Mouse (Mus musculus) heart, embryonic 15.5 days (tissue): Measurements from ENCODE around the gene Ncapd3. TPM values are rescaled to one million over a fixed set of nuclear protein-coding genes. Genes with fewer than 3 reads are reported as not detected.
A peak's percentile ranks its signal among the peaks of the same experiment; 100 is the strongest.

Experiments
- ATAC-seq: fragments of 200-750 bp; cut with Nextera tagmentation; replicated peaks from 2 replicates; pipeline ENCODE4 v1.8.0; 2017; ENCODE audit warnings: low read depth, moderate TSS enrichment; ENCODE audit not compliant: insufficient number of reproducible peaks, insufficient read depth, low FRiP score
- H3K27ac ChIP-seq: fragments of 300-500 bp; sonication (generic); 2 replicates; pipeline ENCODE4 v1.5.1; 2015; ENCODE audit warnings: mild to moderate bottlenecking, inconsistent platforms
- H3K27me3 ChIP-seq: fragments of 300-500 bp; sonication (generic); 2 replicates; pipeline ENCODE4 v1.6.1; 2015; ENCODE audit warnings: inconsistent platforms
- H3K36me3 ChIP-seq: fragments of 300-500 bp; sonication (generic); 2 replicates; pipeline ENCODE4 v1.6.1; 2015; ENCODE audit warnings: mild to moderate bottlenecking, inconsistent platforms
- H3K4me1 ChIP-seq: fragments of 300-500 bp; sonication (generic); replicated peaks from 2 replicates; pipeline ENCODE4 v1.6.1; 2015; ENCODE audit warnings: inconsistent platforms
- H3K4me2 ChIP-seq: fragments of 300-500 bp; sonication (generic); 2 replicates; pipeline ENCODE4 v1.6.1; 2015; ENCODE audit warnings: inconsistent platforms, mild to moderate bottlenecking, moderate library complexity
- H3K4me3 ChIP-seq: fragments of 300-500 bp; sonication (generic); 2 replicates; pipeline ENCODE4 v1.5.1; 2015; ENCODE audit warnings: mild to moderate bottlenecking, inconsistent platforms
- H3K9ac ChIP-seq: fragments of 300-500 bp; sonication (generic); 2 replicates; pipeline ENCODE4 v1.6.1; 2015; ENCODE audit warnings: mild to moderate bottlenecking, inconsistent platforms
- H3K9me3 ChIP-seq: fragments of 300-500 bp; sonication (generic); replicated peaks from 2 replicates; pipeline ENCODE4 v1.6.1; 2016; ENCODE audit warnings: inconsistent platforms
- WGBS: fragments of 180-500 bp; shearing (Covaris S2); methylation state at CpG from one replicate; pipeline ENCODE4 v1.1.7; 2015; ENCODE audit warnings: mixed read lengths; 5-methylcytosine and 5-hydroxymethylcytosine counted together
- polyA plus RNA-seq: library from polyadenylated mRNA; unstranded; fragments of >200 nt; fragmentation: Nextera tagmentation; extraction: Ambion mirVana; gene quantifications from 2 replicates; pipeline ENCODE4 v1.2.1, GENCODE M21; 2015

Ncapd3 gene
- 16.7 and 20.1 TPM in 2 replicates for polyA plus RNA-seq

DNA sequence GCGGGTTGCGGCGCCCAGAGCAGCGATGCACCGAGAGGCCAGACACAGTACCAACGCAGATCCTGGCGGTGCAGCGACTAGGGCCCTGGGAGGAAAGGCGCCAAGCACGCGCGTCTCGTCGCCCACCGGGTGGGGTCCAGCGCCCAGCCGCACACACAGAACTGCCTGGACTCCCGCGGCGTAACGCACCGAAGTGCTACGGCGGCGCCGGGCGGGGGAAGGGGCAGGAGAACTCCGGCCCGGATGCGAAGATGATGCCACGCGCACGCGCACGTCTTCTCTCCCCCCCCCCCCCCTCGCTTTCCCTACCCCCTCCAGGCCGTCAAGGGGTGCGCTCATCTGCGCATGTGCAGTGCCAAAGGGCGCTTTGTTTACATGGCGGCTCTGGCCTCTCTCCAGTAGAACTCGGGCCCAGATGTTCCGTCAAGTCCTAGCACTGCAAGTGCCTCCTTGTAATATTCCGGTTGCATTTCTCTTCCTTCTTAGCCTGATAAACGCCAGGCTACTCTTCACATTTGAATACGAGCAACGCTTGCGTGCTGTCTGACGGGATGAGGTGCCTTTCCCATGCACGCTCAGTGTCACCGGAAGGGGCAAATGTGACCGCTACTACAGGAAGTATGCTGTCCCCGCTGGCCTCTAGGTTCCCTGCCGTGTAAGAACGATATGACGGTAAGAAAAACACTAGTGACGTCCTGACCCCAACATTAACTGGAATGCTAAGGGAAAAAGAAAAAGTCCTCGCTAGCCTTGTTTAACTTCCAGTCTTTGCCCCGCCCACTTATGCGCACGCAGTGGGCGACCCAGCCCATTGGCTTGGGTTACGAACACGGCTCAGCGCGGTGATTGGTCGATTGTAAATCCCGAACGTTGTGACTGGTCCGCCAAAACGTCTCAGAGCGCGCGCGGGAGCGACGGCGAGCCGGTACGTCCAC is at the start of gene Ncapd3, which contains the start of gene Vps26b:
TSS of gene Ncapd3 (plus strand) at position 348 of the 935 bp plus-strand sequence.
TSS of gene Vps26b (minus strand) at position 238 of the 935 bp plus-strand sequence.
- H3K4me2 ChIP-seq = peak within 1 kb of the TSS; percentile 93
- no peaks in the 10 kb centered on the region for H3K9me3 ChIP-seq
- H3K36me3 ChIP-seq = no peaks in the 10 kb centered on the region
- peak; percentile 95 for ATAC-seq
- peak within 1 kb of the TSS; percentile 97 for H3K9ac ChIP-seq
- peaks cover 44% of the 10 kb centered on the region for H3K4me1 ChIP-seq
- WGBS = under 1% methylated on average over 79 of the region's 80 CpGs
- H3K4me3 ChIP-seq = peak within 1 kb of the TSS; percentile 100
- no peaks in the 10 kb centered on the region for H3K27me3 ChIP-seq
- H3K27ac ChIP-seq = peak within 1 kb of the TSS; percentile 94

DNA sequence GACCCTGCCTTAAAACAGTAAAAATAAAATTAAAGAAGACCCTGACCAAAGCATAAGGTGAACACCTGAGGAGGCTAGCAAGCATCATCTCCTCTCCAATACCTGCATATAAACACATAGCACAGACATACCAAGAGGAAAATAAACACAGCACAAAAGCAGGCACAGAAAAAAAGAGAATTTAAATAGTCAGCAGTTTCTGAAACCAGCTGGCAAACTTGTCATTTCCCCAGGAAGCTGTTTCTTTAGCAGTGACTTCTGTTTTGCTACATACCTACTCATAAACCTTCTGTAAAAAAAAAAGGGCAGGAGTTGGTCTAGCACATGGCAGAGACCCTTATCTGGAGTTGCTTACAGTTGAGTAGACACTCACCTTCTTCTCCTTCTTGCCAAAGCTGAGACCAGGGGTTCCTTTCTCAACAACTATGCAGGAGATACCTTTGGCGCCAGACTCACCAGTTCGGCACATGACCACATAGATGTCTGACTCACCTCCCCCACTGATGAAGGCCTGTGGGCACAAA is 44.8 kb upstream of the Ncapd3 start:
- Histone ChIP-seq H3K9ac (no peak overlapping the region), H3K27ac (no peak overlapping the region), H3K4me1 (no peaks in the 10 kb centered on the region), H3K9me3 (no peaks in the 10 kb centered on the region), H3K36me3 (peaks cover 52% of the 10 kb centered on the region), H3K4me3 (no peak overlapping the region), H3K27me3 (no peaks in the 10 kb centered on the region), H3K4me2 (no peak overlapping the region)
- no peak for ATAC-seq
- WGBS = 94% methylated on average over 2 of the region's 2 CpGs

DNA sequence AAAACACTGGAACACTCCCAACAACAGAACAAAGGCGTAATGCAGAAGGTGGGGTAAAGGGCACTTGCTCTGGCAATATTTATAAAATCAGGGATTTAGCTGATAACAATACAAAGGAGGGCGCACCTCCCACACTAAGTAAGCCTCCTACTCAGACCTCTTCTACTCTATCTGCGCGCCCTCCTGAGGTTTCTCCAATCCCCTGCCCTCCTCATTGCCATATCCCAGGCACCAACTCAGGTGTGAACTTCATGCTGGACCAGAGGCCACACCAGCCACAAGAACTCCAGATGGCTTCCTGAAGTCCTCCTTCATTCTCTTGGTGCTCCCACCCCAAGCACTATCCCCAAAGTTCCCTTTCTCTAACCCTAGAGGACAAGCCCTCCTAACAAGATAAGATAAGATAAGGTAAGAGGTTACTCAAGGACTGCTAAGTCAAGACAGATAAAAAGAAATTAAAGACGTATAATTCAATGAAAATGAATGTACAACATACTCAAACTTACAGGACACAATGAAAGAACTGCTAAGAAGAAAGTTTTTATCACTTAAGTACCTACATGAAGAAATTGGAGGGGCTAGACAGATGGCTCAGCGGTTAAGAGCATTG is 44.2 kb upstream of the Ncapd3 start:
- Histone ChIP-seq H3K4me1 (no peaks in the 10 kb centered on the region), H3K27ac (no peak overlapping the region), H3K9ac (no peak overlapping the region), H3K36me3 (peaks cover 51% of the 10 kb centered on the region), H3K4me3 (no peak overlapping the region), H3K4me2 (no peak overlapping the region), H3K27me3 (no peaks in the 10 kb centered on the region), H3K9me3 (no peaks in the 10 kb centered on the region)
- ATAC-seq = no peak
- 85% methylated on average over 6 of the region's 6 CpGs for WGBS

DNA sequence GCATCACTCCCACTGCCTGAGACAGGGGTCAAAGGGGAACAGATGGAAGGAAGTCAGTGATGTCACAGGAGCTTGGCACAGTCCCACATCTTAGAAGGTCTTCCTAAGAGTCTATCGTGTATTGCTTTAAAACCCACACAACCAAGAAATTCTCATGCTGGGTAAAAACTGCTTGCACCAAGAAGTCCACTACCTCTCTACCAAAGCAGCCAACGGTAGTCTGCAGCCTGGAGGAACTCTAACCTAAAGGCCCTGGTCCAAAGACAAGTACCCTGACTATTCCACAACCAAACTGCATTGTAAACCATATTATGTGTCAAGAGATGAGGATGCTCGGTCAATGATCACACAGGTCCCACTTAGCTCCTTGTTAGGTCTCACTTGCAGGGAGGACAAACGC is 39.8 kb upstream of the Ncapd3 start:
- H3K9ac ChIP-seq = no peak overlapping the region
- WGBS = 85% methylated on average over 4 of the region's 4 CpGs
- no peak overlapping the region for H3K4me2 ChIP-seq
- no peak overlapping the region for H3K27ac ChIP-seq
- no peaks in the 10 kb centered on the region for H3K27me3 ChIP-seq
- H3K9me3 ChIP-seq = no peaks in the 10 kb centered on the region
- H3K4me3 ChIP-seq = no peak overlapping the region
- no peak for ATAC-seq
- H3K36me3 ChIP-seq = peaks cover 48% of the 10 kb centered on the region
- no peaks in the 10 kb centered on the region for H3K4me1 ChIP-seq

DNA sequence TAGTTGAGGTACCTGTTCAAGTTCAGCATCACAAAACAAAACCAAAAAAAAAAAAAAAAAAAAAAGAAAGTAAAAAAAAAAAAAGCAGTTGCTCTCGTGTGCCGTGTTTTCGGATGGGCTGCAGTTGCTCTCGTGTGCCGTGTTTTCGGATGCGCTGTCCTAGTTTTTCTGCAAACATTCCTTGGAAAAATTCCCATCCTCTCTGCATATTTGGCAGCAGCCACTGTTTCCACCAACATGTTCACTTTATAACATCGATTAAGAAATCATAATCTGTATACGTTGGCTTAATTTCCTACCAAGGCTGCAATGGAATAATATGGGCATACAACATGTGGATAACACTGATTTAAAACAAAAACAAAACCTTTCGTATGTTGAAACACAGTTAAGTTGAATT is 36.9 kb upstream of the Ncapd3 start:
- H3K4me3 ChIP-seq = no peak overlapping the region
- 92% methylated on average over 10 of the region's 10 CpGs for WGBS
- H3K27ac ChIP-seq = no peak overlapping the region
- H3K9ac ChIP-seq = no peak overlapping the region
- ATAC-seq = no peak
- no peaks in the 10 kb centered on the region for H3K9me3 ChIP-seq
- peaks cover 35% of the 10 kb centered on the region for H3K36me3 ChIP-seq
- H3K27me3 ChIP-seq = no peaks in the 10 kb centered on the region
- H3K4me1 ChIP-seq = peaks cover 2% of the 10 kb centered on the region
- H3K4me2 ChIP-seq = no peak overlapping the region

DNA sequence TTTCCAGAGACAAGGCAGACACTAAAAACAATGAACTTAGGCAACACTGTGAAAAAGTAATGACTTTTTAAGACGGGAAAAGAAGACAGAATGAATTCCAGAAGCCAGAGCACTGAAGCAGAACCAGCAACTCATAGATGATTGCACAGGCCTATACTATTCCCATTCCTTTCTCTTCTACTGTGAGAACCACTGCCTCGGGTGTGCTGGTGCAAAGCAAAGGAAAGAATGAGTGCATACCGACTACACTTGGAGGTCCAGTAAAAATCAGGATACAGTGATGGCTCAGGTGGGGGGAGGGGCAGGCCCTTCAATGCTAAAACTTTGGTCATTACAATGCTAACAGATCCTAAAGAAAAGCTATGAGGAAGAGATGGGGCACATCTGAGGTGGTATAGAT is 36.1 kb upstream of the Ncapd3 start:
- Histone ChIP-seq H3K27me3 (no peaks in the 10 kb centered on the region), H3K27ac (no peak overlapping the region), H3K9me3 (no peaks in the 10 kb centered on the region), H3K4me1 (peaks cover 4% of the 10 kb centered on the region), H3K36me3 (peaks cover 29% of the 10 kb centered on the region), H3K4me3 (no peak overlapping the region), H3K9ac (no peak overlapping the region), H3K4me2 (no peak overlapping the region)
- no peak for ATAC-seq
- WGBS = 76% methylated on average over 3 of the region's 3 CpGs

DNA sequence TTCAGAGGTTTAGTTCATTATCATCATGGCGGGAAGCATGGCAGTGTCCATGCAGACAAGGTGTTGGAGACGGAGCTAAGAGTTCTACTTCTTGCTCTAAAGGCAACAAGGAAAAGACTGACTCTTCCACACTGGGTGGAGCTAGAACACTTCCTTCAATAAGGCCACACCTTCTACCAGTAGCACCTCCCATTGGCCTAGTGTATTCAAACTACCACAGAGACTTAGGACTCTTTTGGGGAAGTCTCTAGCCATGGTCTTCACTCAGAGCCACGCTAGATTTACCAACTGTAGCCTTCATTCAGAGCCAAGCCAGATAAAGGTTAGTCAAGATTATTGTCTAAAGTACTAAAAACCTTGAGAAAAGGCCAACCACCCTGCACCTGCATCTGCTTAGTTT is 32.9 kb upstream of the Ncapd3 start:
- 88% methylated on average over 3 of the region's 3 CpGs for WGBS
- H3K4me2 ChIP-seq = no peak overlapping the region
- ATAC-seq = no peak

DNA sequence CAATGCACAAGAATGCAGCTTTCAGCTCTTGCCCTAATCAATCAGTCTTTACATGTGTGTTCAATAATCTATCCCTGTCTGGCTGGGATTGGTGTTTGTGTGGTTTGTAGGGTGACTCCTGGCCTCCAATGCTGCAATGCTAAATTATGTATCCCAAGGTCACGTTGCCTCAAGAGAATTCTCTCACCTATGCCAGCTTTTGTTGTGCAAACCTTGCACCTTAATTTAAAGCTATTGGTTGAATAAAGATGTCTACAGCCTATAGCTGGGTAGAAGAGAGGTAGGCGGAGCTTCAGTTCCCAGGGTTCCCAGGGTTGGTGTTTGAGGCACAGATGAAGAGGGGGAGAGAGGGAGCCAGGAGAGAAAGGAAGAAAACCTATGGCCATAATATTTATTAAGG is 32.5 kb upstream of the Ncapd3 start:
- no peak overlapping the region for H3K4me3 ChIP-seq
- no peaks in the 10 kb centered on the region for H3K9me3 ChIP-seq
- WGBS = 93% methylated on average over 2 of the region's 2 CpGs
- no peaks in the 10 kb centered on the region for H3K27me3 ChIP-seq
- H3K4me1 ChIP-seq = peaks cover 11% of the 10 kb centered on the region
- H3K27ac ChIP-seq = no peak overlapping the region
- H3K36me3 ChIP-seq = no peaks in the 10 kb centered on the region
- no peak for ATAC-seq
- H3K4me2 ChIP-seq = no peak overlapping the region
- no peak overlapping the region for H3K9ac ChIP-seq

More for the DNA sequence above, 32.9 kb upstream of the Ncapd3 start:
- no peak overlapping the region for H3K9ac ChIP-seq
- peaks cover under 1% of the 10 kb centered on the region; the same call in 1 of the 2 replicates for H3K36me3 ChIP-seq
- peaks cover 11% of the 10 kb centered on the region for H3K4me1 ChIP-seq
- H3K27ac ChIP-seq = no peak overlapping the region
- no peaks in the 10 kb centered on the region for H3K27me3 ChIP-seq
- H3K4me3 ChIP-seq = no peak overlapping the region
- H3K9me3 ChIP-seq = no peaks in the 10 kb centered on the region

DNA sequence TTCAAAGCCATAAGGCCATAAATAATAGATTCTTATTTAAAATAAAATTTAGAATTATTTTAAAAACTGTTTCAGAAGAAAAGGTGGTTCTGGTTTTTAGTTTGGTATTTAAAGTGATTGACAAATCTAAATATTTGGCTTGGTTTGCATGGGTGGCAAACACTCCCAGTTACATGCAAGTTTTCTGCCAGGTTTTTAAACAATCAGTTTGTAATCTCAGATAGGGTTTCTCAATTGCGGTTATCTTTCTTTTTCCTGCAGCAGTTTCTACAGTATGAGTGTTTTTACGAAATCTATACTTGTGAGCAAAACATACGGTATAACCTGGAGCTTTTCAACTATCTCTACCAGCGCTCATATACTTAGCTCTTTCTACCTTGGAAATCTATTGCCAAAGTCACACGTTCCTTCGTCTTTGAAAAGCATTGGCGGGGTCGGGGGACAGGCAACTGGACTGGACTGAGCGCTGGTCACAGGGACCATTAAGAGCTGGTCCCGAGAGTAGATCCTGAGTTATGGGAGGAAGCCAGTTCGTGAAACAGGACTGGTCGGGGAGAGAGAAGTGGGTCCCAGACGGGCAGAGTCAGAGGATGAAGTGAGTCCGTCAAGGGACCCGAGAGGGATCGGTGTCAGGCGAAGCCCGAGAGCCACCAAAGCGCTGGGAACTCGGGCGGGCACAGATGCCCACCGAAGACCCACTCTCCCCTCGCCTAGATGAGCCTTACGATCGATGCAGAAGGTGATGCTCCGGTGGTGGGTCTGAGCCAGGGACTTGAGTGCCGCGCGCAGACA is 31.1 kb upstream of the Ncapd3 start:
- Histone ChIP-seq H3K4me1 (peaks cover 11% of the 10 kb centered on the region), H3K9ac (peak overlapping the region; percentile 78), H3K9me3 (no peaks in the 10 kb centered on the region), H3K4me3 (peak overlapping the region; percentile 70), H3K36me3 (no peaks in the 10 kb centered on the region), H3K27ac (peak overlapping the region; percentile 31), H3K4me2 (peak overlapping the region; percentile 83), H3K27me3 (no peaks in the 10 kb centered on the region)
- WGBS = 2% methylated on average over 29 of the region's 29 CpGs
- ATAC-seq = peak; percentile 40

DNA sequence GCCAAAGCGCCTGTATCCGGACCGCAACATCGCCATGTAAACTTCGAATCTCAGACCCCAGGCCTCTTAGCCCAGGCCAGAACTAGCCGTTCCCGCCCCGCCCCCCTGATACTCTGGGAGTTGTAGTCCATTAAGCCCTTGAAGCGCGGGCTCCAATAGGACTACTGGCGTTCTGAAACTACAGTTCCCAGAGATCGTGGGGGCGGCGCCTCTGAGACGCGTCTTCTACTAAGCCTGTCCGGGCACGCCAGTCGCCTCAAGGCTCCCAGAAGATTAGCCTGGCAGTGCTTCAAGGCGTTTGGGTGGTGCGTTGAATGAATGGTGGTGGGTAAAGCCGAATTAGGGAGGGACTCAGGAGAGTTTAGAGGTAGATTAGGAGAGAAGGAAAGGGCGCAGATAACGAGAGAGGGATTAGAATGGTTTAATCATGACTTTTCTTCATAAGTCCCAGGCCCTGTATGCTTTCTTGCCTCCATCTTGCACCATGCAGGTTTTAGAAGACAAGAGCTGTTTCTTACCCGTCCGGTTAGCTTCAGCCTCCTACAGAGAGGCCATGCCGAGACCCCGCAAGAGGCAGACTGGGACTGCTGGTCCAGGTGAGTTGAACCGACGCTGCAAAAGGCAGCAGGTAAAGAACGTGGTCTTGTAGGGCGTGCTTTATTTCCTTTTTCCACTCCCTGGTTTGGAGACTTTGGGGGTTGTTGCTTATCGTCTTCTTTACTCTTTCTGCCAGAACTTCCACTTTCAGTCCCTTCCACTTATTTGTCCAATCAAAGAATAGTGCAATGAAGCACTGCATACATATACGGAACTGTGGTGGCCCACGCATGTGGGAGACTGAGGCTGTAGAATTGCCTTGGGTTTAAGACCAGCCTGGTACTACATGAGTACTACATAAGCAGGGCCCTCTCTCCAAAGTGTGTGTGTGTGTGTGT is 30.2 kb upstream of the Ncapd3 start, which contains the start of the genes Acad8 and Thyn1:
TSS of gene Acad8 (minus strand) at position 106 of the 935 bp plus-strand sequence.
TSS of gene Thyn1 (plus strand) at position 250 of the 935 bp plus-strand sequence.
- H3K4me3 ChIP-seq = peak within 1 kb of the TSS; percentile 70
- H3K27ac ChIP-seq = peak within 1 kb of the TSS; percentile 31
- peaks cover 11% of the 10 kb centered on the region for H3K4me1 ChIP-seq
- no peaks in the 10 kb centered on the region for H3K27me3 ChIP-seq
- H3K9me3 ChIP-seq = no peaks in the 10 kb centered on the region
- peak; percentile 99 for ATAC-seq
- peak within 1 kb of the TSS; percentile 83 for H3K4me2 ChIP-seq
- peak within 1 kb of the TSS; percentile 78 for H3K9ac ChIP-seq
- WGBS = under 1% methylated on average over 35 of the region's 35 CpGs
- peaks cover 6% of the 10 kb centered on the region for H3K36me3 ChIP-seq
